Mouse (Mus musculus) ES-CJ7 (cell line): Measurements from ENCODE around the gene Cmss1.

Experiments used
- DNase-seq: peaks from one replicate; pipeline ENCODE4 v3.0.0; 2011; ENCODE audit warnings: low read depth, low spot score

Cmss1 gene

DNA sequence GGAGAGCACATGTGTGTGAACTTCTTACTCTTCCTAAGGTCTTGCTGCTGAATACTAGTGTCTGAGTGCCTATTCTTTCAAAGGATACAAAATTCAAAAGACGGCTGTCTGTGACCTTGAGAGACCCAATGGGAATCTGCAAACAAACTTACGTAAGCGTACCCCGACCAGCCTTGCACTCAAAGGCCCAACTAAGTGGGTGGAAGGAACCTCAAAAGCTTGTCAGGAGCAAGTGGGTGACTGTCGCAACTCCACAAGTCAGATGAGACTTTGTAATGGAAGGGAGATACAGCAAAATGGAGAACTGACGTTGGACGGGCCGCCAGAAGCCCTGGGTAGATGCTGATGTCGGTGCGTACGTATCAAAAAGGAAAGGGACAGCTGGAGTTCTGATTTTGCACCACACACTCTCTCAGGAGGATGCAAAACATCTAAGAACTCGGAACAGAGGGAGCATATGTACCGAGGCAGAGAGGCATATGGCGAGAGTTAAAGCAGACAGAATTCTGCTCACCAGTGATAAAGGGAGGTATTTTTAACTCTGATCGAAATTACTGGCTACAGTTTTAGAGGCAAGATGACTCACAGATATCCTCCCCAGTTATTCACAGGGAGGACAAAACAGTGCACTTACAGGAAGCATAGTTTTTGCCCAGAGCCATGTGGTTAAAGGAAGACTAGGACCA lies 217.0 kb downstream of the Cmss1 start:
- DNase-seq, result no peak

- no peak for DNase-seq
Measured at GRCm38 (mm10) chr16:57384274-57384673, 222.4 kb downstream of the Cmss1 start.

- no peak for DNase-seq
Measured at GRCm38 (mm10) chr16:57383266-57383971, 223.2 kb downstream of the Cmss1 start.

GRCm38 (mm10) chr16:57378631-57379330 lies 227.9 kb downstream of the Cmss1 start:
- DNase-seq, result no peak

DNA sequence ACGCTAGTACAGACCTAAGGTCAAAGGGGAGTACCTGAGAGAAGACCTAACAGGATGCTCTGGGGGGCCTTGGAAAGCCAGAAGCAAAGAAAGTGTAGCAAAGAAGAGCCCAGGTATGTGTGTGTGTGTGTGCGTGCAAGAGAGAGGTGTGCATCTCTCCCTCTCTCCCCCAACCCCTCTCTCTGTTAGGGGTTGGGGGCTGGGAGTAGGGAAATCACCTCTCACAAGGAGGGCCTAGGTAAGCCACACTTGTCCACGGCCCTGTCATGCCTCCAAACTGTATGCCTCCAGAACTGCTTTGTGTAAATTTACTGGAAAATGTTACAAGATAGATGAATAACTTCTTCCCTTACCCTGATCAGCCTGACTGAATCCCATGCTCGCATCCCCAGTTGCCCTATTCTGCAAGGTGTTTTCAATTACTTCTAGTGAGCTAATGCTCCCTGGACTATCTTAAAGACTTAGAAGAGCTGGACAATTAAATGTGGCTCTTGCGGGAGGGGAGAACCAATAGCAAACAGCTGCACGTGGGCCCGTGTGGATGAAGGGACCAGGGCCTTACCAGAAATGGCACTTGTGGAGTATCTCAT lies 231.3 kb downstream of the Cmss1 start:
- no peak for DNase-seq

DNA sequence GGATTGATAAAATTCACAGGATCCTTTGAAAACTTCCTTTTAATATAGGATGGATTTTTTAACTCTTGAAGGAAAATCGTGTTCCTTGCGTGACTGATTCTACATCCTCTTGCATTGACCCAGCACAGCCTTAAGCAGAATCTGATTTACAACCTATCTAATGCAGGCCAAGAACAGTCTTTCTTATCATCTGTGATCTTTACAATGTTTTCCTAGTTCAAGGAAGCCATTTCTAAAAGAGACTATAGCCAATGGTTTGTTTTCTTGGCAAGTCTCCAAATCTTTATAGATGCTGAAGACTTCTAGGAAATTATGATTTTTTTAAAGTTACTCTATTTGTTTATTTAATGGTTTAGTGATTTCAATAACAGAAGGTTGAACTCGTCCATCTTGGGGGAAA lies 234.5 kb downstream of the Cmss1 start:
- DNase-seq, result no peak

GRCm38 (mm10) chr16:57369846-57370496 lies 236.7 kb downstream of the Cmss1 start:
- no peak for DNase-seq

DNA sequence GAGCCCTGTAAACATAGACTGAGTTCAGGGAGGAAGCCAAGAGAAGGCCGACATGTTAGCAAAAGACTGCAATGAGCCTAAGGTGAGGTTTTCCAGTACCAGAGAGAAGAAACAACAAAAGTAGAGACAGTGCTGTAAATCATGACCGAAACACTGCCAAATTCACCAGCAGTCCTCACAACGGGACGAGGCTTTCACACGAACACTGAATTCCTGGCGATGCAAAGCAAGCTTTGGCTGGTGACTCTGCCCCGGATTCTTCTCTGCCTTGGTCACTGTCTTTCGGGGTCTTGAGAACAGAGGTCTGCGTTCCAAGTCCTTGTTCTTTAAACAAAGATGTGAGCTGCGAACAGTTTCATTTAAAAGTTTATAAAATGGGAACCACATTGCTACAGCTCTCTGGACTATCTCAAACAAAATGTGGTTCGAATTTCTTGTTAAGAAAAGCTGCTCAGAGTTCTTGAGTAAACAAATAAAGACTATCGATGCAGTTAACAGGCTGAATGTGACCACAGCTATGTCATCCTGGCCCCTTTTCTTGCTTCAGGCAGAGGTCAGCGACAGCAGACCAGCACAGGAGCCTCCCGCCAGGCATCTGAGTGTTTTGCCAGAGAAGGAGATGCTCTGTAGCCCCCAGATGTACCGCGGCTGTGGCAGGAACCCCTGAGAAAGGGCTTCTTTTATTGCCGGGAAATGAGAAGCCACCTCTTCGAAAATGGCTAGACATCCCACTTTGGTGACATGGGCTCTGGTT lies 239.5 kb downstream of the Cmss1 start:
- no peak for DNase-seq

DNA sequence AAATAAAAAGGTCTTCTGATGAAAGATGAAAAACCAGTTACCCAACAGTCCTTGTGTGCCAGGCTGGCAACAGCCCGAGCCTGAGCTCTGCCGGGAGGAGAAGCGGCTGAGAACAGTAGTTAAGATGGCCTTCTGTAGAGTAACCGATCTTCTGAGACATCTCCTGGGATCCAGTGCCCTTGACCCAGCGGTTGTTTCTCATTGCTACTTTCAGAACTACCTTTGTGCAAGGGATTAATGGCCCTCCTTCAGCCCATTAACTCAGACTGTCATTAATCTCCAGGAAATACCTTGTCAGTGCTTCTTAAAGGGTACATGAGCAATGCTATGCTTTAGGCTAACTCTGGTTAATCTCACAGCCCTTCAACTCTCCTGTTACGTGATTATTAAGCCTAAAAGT lies 240.5 kb downstream of the Cmss1 start:
- DNase-seq, result no peak

GRCm38 (mm10) chr16:57364498-57364897 lies 242.2 kb downstream of the Cmss1 start:
- DNase-seq, result no peak

DNA sequence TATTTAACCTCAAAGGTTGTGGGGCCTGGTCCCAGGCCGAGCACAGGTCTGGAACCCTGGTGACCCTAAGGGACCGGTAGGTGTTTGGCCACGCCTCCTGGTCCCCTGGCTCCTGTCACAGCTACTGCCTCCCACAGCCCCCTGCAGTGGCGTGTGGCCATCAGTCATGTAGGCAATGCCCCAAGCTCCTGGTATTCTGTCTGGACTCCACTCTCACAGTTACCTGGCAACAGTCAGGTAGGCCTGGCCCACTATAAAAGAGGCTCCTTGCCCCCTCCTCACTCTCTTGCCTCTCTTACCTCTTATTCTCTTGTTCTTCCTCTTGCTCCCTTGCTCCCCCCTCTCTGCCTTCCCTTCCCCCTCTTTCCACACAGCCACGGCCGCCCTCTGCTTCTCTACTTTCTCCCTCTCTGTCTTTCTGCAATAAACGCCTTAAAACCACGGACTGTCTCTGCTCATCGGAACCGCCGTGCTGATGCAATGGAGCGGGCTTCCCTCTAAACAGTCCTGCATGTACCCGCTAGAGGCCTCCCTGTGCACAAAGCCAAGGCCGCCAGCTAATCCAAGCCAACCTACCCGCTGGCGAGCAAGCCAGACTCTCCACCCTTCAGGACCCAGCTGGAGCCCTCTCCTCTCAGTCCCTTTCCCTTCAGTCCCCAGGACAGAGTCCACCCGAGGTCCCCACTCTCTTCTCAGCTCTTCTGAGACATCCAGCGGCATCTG lies 243.8 kb downstream of the Cmss1 start:
- peak; percentile 47 for DNase-seq

GRCm38 (mm10) chr16:57360785-57361184 lies 245.9 kb downstream of the Cmss1 start:
- no peak for DNase-seq

- no peak for DNase-seq
Measured at GRCm38 (mm10) chr16:57359251-57359650, 247.4 kb downstream of the Cmss1 start.

DNA sequence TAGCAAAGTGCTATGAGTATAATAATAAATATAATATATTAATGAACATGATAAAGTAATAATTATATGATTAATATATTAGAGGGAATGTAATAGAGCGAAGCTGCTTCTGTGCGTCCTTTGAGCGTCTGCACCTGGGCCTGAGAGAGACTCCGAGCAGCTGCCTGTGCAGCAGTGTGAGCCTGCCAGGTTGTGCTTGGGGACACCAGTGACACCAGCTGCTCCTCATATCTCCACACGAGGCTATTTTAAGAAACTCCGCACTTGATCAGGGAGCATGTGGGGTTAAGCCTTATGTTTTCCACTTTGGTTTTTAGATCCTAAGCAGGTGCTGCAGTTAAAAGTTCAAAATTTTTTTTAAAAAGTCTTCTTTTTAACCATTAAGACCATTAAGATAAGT lies 249.7 kb downstream of the Cmss1 start:
- no peak for DNase-seq

- DNase-seq, result no peak
Measured at GRCm38 (mm10) chr16:57356454-57356853, 250.2 kb downstream of the Cmss1 start.

DNA sequence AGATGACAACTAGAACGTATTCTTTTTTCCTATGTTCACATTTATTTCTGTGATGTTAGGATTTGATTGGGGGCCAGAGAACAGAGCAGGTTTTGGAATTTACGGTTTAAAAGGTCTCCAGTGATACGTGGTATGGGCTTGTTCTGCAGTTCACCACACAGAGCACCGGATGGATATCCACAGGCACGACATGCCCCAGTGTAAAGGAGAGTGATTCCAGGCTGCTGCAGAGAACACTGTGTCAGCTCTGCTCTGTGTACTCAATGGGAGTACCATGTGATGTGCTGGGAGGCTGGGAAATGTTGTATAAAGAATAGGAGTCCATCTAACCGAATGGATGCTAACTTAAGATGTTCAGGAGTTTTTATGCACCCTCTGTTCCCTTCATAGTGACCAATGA lies 252.7 kb downstream of the Cmss1 start:
- no peak for DNase-seq

DNA sequence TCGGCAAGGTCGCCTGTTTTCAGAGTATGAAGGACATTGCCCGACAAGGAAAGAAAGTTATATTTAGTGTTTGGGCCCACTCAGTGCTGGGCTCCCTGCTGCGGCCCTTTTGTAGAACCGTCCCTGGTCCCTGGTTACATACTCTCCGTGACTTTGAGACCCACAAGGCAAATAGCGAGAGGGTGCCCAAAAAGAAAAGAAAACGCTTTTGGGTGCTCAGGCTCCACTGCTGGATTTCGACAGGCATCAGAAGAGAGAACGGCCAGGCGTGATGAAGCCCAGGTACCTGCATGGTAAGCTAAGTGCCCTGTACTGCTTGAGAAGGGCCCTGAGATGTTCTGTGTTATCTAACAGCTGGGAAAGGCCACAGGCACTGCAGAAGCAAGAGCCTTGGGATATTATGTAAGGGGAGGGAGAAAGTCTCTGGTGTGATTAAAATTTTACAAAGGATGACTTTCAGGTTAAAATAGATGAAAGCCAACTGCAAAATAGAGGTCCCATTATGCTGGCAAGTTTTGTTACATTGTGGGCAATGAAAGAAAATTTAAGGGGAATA lies 253.4 kb downstream of the Cmss1 start:
- no peak for DNase-seq

DNA sequence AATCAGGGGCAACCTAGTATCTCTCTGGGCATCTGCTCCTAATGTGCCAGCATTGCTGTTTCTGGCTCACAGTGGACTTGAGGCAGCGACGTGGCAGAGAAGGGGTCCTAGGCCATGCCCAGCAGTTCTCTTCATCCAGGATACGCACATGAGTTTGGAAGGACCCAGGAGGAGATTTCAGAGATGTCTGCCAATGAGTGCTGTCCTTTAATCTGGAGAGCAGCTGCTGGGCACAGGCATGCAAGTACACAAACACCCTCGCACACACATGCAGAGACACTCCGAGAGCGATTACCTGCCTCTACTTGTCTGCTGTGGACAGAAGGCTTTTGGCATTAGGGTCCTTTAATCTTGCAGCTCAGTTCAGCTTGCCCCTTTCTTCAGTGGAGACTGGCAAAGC lies 253.9 kb downstream of the Cmss1 start, which contains the start of gene Filip1l:
Gene Filip1l, plus strand, starts transcription at position 343 of the 400 bp plus-strand sequence.
- no peak for DNase-seq

DNA sequence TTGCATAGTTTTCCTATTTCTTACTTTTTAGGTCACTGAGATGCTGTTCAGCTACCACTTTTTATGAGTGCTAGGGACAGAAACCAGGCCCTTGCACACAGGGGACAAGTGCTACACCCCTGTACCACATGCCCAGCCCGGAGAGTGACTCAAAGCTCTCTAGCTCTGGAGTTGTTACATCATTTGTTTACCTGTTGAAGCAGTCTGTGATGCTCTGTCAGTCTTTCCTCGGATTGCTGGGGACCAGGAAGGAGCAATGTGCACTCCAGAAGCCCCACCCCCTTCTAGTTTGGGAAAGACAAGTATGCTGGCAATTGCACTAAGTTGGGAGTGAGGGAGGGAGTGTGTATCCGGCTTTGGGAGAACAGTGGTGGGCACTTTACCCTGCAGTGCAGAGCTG lies 257.0 kb downstream of the Cmss1 start:
- DNase-seq, result no peak

DNA sequence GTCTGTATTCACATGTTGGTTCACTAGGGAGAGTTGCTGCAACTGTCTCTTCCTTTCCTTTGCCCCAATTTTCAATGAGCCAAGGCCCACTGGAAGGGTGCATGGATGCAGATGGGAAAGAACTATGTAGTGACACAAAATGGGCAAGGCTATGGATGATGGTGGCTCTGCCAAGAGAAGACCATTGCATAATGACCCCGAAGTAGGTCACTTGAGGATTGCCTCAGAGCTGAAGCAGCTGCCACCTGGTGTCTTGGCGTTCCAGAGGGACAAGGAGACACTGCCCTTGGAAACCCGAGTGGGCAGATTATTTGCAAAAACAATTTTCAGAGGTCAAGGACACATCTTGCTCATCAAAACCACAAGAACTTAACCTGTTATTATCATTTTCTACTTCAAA lies 257.6 kb downstream of the Cmss1 start:
- DNase-seq, result no peak
